Mouse (Mus musculus): Measurements from ENCODE around the gene Olfr1087.

DNA sequence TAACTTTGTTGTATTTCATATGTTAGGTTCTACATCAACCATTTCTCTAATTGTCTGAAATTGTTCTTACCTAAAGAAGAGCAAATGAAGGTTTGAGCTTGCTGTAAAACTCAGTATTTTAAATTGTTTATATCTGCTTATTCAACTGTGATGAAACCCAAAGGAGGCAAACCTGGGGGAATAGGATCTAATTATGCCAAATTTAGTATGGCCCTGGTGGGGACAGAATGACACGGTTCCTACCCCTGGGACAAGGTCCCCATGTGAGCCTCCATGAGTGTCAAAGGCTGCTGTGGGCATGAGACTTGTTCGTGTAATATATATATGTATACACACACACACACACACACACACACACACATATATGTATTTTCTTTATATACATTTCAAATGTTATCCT, 18.2 kb downstream of the Olfr1087 start, which contains the start of gene Olfr1086:
- TF ChIP-seq POLR2A (IDR thresholded peaks at IDR 0.05; ENCODE audit: low read depth, low read length) (no peak), E2F4 (IDR thresholded peaks at IDR 0.05; ENCODE audit: insufficient replicate concordance, low read depth, low read length) (no peak), ELF1 (IDR thresholded peaks at IDR 0.05; ENCODE audit: low read depth, low read length) (no peak), CTCF (conservative IDR thresholded peaks at IDR 0.05 in 1 of 2, IDR thresholded peaks at IDR 0.05 in 1 of 2; ENCODE audit: low read depth in 2 of 2, low read length in 2 of 2) (no peak), USF1 (IDR thresholded peaks at IDR 0.05; ENCODE audit: low read depth, low read length) (no peak), TCF12 (IDR thresholded peaks at IDR 0.05; ENCODE audit: low read depth, low read length) (no peak), HCFC1 (IDR thresholded peaks at IDR 0.05; ENCODE audit: low read depth, low read length) (no peak), ZNF384 (IDR thresholded peaks at IDR 0.05; ENCODE audit: low read depth, low read length) (no peak), EP300 (IDR thresholded peaks at IDR 0.05; ENCODE audit: low read length) (no peak), MAFK (IDR thresholded peaks at IDR 0.05; ENCODE audit: insufficient replicate concordance, low read length) (no peak), NELFE (IDR thresholded peaks at IDR 0.05; ENCODE audit: low read depth, low read length) (no peak), CHD1 (IDR thresholded peaks at IDR 0.05; ENCODE audit: low read depth, low read length) (no peak)
